Mouse (Mus musculus): ENCODE results near the gene Eva1b.

Gene Eva1b

DNA sequence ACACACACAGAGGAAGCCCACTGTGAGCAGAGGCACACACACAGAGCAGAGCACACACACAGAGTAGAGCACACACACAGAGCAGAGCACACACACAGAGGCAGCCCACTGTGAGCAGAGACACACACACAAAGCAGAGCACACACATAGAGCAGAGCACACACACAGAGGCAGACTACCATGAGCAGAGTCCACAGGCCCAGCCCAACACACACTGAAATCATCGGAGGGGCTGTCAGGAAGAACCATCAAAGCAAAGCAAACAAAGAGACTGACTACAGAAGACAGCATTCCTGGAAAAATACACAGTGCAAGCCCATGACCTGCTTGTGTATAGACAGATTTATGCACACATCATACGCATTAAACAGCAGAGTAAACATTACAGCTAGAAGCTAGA lies 8.3 kb downstream of the Eva1b start:
- Histone ChIP-seq H3K9me3 (ENCODE audit: low read length) (no peaks in the 10 kb centered on the region), H3K4me3 (replicated peaks; ENCODE audit: low read length) (no peak overlapping the region), H3K36me3 (ENCODE audit: insufficient read depth, low read length) (peaks cover 25% of the 10 kb centered on the region), H3K4me1 (replicated peaks; ENCODE audit: low read depth, low read length) (peaks cover 41% of the 10 kb centered on the region), H3K27me3 (ENCODE audit: insufficient read depth, low read length) (no peaks in the 10 kb centered on the region)
- TF ChIP-seq CTCF (conservative IDR thresholded peaks at IDR 0.05; ENCODE audit: low read length) (no peak), POU5F1 (IDR thresholded peaks at IDR 0.05; ENCODE audit: borderline replicate concordance, low read length) (no peak), NANOG (IDR thresholded peaks at IDR 0.05; ENCODE audit: borderline replicate concordance, low read length) (no peak)

GRCm38 (mm10) chr4:126156617-126157016 lies 9.1 kb downstream of the Eva1b start:
- H3K36me3 ChIP-seq (ENCODE audit: insufficient read depth, low read length) = peaks cover 18% of the 10 kb centered on the region
- H3K27me3 ChIP-seq (ENCODE audit: insufficient read depth, low read length) = peaks cover 5% of the 10 kb centered on the region; the same call in 1 of the 2 replicates
- peaks cover 36% of the 10 kb centered on the region for H3K4me1 ChIP-seq (replicated peaks; ENCODE audit: low read depth, low read length)
- peak; percentile 99 for TF ChIP-seq CTCF (conservative IDR thresholded peaks at IDR 0.05; ENCODE audit: low read length)
- no peak for TF ChIP-seq NANOG (IDR thresholded peaks at IDR 0.05; ENCODE audit: borderline replicate concordance, low read length)
- no peaks in the 10 kb centered on the region for H3K9me3 ChIP-seq (ENCODE audit: low read length)
- no peak overlapping the region for H3K4me3 ChIP-seq (replicated peaks; ENCODE audit: low read length)

DNA sequence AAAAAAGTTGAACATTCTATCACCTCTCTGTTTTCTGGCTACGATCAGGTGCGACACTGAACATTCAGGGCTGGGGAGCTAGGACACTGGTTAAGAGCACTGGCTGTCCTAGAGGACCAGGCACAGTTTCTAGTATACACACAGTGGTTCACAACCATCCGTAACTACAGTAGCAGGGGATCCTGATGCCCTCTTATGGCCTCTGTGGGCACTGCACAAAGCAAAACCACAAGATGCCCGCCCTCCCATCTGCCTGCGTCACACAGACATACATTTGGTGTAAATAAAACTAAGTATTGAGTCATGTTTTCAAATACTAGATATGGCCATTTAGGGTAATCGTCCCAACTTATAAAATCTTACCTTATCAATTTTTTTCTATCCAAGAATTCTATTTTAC lies 10.0 kb downstream of the Eva1b start:
- peaks cover 35% of the 10 kb centered on the region for H3K4me1 ChIP-seq (replicated peaks; ENCODE audit: low read depth, low read length)
- peak; percentile 45 for TF ChIP-seq CTCF (conservative IDR thresholded peaks at IDR 0.05; ENCODE audit: low read length)
- no peak for TF ChIP-seq NANOG (IDR thresholded peaks at IDR 0.05; ENCODE audit: borderline replicate concordance, low read length)
- no peak for TF ChIP-seq POU5F1 (IDR thresholded peaks at IDR 0.05; ENCODE audit: borderline replicate concordance, low read length)
- peaks cover 8% of the 10 kb centered on the region for H3K36me3 ChIP-seq (ENCODE audit: insufficient read depth, low read length)
- H3K4me3 ChIP-seq (replicated peaks; ENCODE audit: low read length) = no peak overlapping the region
- peaks cover 5% of the 10 kb centered on the region; the same call in 1 of the 2 replicates for H3K27me3 ChIP-seq (ENCODE audit: insufficient read depth, low read length)
- no peaks in the 10 kb centered on the region for H3K9me3 ChIP-seq (ENCODE audit: low read length)

DNA sequence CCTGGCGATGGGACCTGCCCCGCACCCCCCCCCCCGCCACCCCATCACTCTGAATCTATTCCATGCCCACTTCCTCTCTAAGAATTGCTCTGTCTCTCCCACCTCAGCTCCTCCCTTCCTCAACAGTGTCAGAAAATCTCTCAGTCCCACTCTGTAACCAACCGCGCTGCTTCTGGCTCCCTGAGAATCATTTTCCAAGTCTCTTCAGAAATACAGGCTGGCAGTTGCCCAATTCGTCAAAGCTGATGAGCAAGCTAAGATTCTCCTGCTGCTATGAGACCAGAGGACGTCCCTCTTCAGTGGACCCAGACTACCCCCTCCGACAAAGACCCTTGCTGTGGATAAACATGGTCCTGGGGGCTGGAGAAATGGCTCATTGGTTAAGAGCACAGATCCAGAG lies 11.9 kb downstream of the Eva1b start:
- H3K4me3 ChIP-seq (replicated peaks; ENCODE audit: low read length) = no peak overlapping the region
- peaks cover 3% of the 10 kb centered on the region for H3K36me3 ChIP-seq (ENCODE audit: insufficient read depth, low read length)
- H3K9me3 ChIP-seq (ENCODE audit: low read length) = no peaks in the 10 kb centered on the region
- TF ChIP-seq CTCF (conservative IDR thresholded peaks at IDR 0.05; ENCODE audit: low read length) (no peak), NANOG (IDR thresholded peaks at IDR 0.05; ENCODE audit: borderline replicate concordance, low read length) (no peak), POU5F1 (IDR thresholded peaks at IDR 0.05; ENCODE audit: borderline replicate concordance, low read length) (no peak)
- peaks cover 36% of the 10 kb centered on the region for H3K4me1 ChIP-seq (replicated peaks; ENCODE audit: low read depth, low read length)
- H3K27me3 ChIP-seq (ENCODE audit: insufficient read depth, low read length) = peaks cover 5% of the 10 kb centered on the region; the same call in 1 of the 2 replicates

DNA sequence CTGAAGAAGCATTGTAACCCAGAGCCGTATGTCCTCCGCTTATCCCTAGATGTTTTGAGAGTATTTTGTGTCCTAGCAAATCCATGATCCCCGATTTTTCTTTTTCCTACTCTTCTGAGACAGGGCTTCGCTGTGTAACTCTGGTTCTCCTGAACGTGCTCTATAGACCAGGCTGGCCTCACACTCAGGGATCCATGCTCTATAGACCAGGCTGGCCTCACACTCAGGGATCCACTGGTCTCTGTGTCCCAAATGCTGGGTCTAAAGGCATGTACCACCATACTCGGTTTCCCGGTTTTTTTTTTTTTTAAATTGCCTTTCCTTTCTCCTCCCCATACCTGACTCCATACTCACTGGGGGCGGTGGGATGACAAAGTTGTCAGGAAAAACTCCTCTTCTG lies 13.4 kb downstream of the Eva1b start:
- H3K9me3 ChIP-seq (ENCODE audit: low read length) = no peaks in the 10 kb centered on the region
- H3K4me1 ChIP-seq (replicated peaks; ENCODE audit: low read depth, low read length) = peaks cover 38% of the 10 kb centered on the region
- TF ChIP-seq NANOG (IDR thresholded peaks at IDR 0.05; ENCODE audit: borderline replicate concordance, low read length) (no peak), POU5F1 (IDR thresholded peaks at IDR 0.05; ENCODE audit: borderline replicate concordance, low read length) (no peak), CTCF (conservative IDR thresholded peaks at IDR 0.05; ENCODE audit: low read length) (no peak)
- H3K27me3 ChIP-seq (ENCODE audit: insufficient read depth, low read length) = peaks cover 5% of the 10 kb centered on the region; the same call in 1 of the 2 replicates
- peaks cover 15% of the 10 kb centered on the region for H3K36me3 ChIP-seq (ENCODE audit: insufficient read depth, low read length)
- H3K4me3 ChIP-seq (replicated peaks; ENCODE audit: low read length) = no peak overlapping the region

GRCm38 (mm10) chr4:126161456-126161855 lies 13.9 kb downstream of the Eva1b start:
- Histone ChIP-seq H3K4me1 (replicated peaks; ENCODE audit: low read depth, low read length) (peaks cover 38% of the 10 kb centered on the region), H3K9me3 (ENCODE audit: low read length) (no peaks in the 10 kb centered on the region), H3K36me3 (ENCODE audit: insufficient read depth, low read length) (peaks cover 20% of the 10 kb centered on the region), H3K4me3 (replicated peaks; ENCODE audit: low read length) (no peak overlapping the region), H3K27me3 (ENCODE audit: insufficient read depth, low read length) (peaks cover 5% of the 10 kb centered on the region; the same call in 1 of the 2 replicates)
- TF ChIP-seq NANOG (IDR thresholded peaks at IDR 0.05; ENCODE audit: borderline replicate concordance, low read length) (no peak), POU5F1 (IDR thresholded peaks at IDR 0.05; ENCODE audit: borderline replicate concordance, low read length) (no peak), CTCF (conservative IDR thresholded peaks at IDR 0.05; ENCODE audit: low read length) (no peak)

- TF ChIP-seq NANOG (IDR thresholded peaks at IDR 0.05; ENCODE audit: borderline replicate concordance, low read length) = no peak
- TF ChIP-seq POU5F1 (IDR thresholded peaks at IDR 0.05; ENCODE audit: borderline replicate concordance, low read length) = no peak
- no peak for TF ChIP-seq CTCF (conservative IDR thresholded peaks at IDR 0.05; ENCODE audit: low read length)
- H3K9me3 ChIP-seq (ENCODE audit: low read length) = no peaks in the 10 kb centered on the region
- peaks cover 25% of the 10 kb centered on the region for H3K36me3 ChIP-seq (ENCODE audit: insufficient read depth, low read length)
- H3K27me3 ChIP-seq (ENCODE audit: insufficient read depth, low read length) = peaks cover 5% of the 10 kb centered on the region; the same call in 1 of the 2 replicates
- H3K4me3 ChIP-seq (replicated peaks; ENCODE audit: low read length) = peak overlapping the region; percentile 87
- H3K4me1 ChIP-seq (replicated peaks; ENCODE audit: low read depth, low read length) = peaks cover 42% of the 10 kb centered on the region
Observed at GRCm38 (mm10) chr4:126161986-126162385, 14.4 kb downstream of the Eva1b start.

DNA sequence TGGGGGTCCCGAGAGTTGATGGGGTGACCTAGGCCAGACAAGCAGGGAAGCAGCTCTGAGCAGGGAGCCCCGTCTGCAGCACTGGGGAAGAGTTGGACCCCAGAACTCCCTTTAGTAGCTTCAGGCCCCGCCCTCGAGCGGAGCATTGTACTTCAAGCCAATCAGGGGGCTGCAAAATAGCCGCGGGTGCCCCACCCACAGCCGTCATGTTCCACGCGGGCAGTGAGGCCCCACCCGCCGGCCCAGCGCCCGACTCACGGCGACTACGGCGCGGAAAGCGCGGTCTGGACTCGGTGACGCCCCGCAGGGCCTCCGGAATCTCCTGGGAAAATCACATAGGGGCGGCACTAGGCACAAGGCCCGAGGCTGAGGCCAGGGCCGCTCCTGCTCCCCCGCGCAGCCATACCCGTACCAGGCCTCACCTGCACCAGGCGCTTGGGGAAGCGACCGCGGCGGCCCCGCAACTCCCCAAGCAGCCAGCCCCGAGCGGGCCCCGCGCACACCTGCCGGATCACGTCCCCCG lies 15.1 kb downstream of the Eva1b start:
- peak overlapping the region; percentile 87 for H3K4me3 ChIP-seq (replicated peaks; ENCODE audit: low read length)
- H3K27me3 ChIP-seq (ENCODE audit: insufficient read depth, low read length) = peaks cover 5% of the 10 kb centered on the region; the same call in 1 of the 2 replicates
- TF ChIP-seq NANOG (IDR thresholded peaks at IDR 0.05; ENCODE audit: borderline replicate concordance, low read length) = no peak
- no peak for TF ChIP-seq CTCF (conservative IDR thresholded peaks at IDR 0.05; ENCODE audit: low read length)
- H3K4me1 ChIP-seq (replicated peaks; ENCODE audit: low read depth, low read length) = peaks cover 46% of the 10 kb centered on the region
- H3K36me3 ChIP-seq (ENCODE audit: insufficient read depth, low read length) = peaks cover 31% of the 10 kb centered on the region
- no peaks in the 10 kb centered on the region for H3K9me3 ChIP-seq (ENCODE audit: low read length)
